Mouse (Mus musculus) heart, embryonic 12.5 days (tissue): ENCODE data around the gene Fgf7. TPM values are rescaled to one million over a fixed set of nuclear protein-coding genes. Genes with fewer than 3 reads are reported as not detected.

Source experiments
- ATAC-seq: fragments of 200-750 bp; cut with Nextera tagmentation; 2 replicates; pipeline ENCODE4 v1.8.0; 2017; ENCODE audit warnings: moderate TSS enrichment, moderate library complexity; ENCODE audit not compliant: insufficient number of reproducible peaks, low FRiP score
- H3K27ac ChIP-seq: fragments of 300-500 bp; sonication (generic); 2 replicates; pipeline ENCODE4 v1.5.1; 2016; ENCODE audit warnings: mild to moderate bottlenecking, moderate library complexity; ENCODE audit not compliant: poor library complexity, severe bottlenecking
- H3K27me3 ChIP-seq: fragments of 300-500 bp; sonication (generic); replicated peaks from 2 replicates; pipeline ENCODE4 v1.6.1; 2016; ENCODE audit warnings: mild to moderate bottlenecking, moderate library complexity
- H3K36me3 ChIP-seq: fragments of 300-500 bp; sonication (generic); 2 replicates; pipeline ENCODE4 v1.6.1; 2016; ENCODE audit warnings: mild to moderate bottlenecking, moderate library complexity
- H3K4me1 ChIP-seq: fragments of 300-500 bp; sonication (generic); replicated peaks from 2 replicates; pipeline ENCODE4 v1.6.1; 2016; ENCODE audit warnings: mild to moderate bottlenecking
- H3K4me2 ChIP-seq: fragments of 300-500 bp; sonication (generic); 2 replicates; pipeline ENCODE4 v1.6.1; 2016; ENCODE audit warnings: mild to moderate bottlenecking, moderate library complexity
- H3K4me3 ChIP-seq: fragments of 300-500 bp; sonication (generic); 2 replicates; pipeline ENCODE4 v1.5.1; 2016; ENCODE audit warnings: mild to moderate bottlenecking
- H3K9ac ChIP-seq: fragments of 300-500 bp; sonication (generic); 2 replicates; pipeline ENCODE4 v1.6.1; 2016; ENCODE audit warnings: mild to moderate bottlenecking, moderate library complexity
- H3K9me3 ChIP-seq: fragments of 300-500 bp; sonication (generic); replicated peaks from 2 replicates; pipeline ENCODE4 v1.6.1; 2016; ENCODE audit warnings: mild to moderate bottlenecking, moderate library complexity
- WGBS: fragments of 180-500 bp; shearing (Covaris S2); methylation state at CpG from one replicate; pipeline ENCODE4 v1.1.7; 2016; 5-methylcytosine and 5-hydroxymethylcytosine counted together
- polyA plus RNA-seq: library from polyadenylated mRNA; unstranded; fragments of >200 nt; fragmentation: Nextera tagmentation; extraction: Ambion mirVana; gene quantifications from 2 replicates; pipeline ENCODE4 v1.2.1, GENCODE M21; 2016

Gene Fgf7
- polyA plus RNA-seq, 1 experiment from 2014 or later: 0.73 TPM

DNA sequence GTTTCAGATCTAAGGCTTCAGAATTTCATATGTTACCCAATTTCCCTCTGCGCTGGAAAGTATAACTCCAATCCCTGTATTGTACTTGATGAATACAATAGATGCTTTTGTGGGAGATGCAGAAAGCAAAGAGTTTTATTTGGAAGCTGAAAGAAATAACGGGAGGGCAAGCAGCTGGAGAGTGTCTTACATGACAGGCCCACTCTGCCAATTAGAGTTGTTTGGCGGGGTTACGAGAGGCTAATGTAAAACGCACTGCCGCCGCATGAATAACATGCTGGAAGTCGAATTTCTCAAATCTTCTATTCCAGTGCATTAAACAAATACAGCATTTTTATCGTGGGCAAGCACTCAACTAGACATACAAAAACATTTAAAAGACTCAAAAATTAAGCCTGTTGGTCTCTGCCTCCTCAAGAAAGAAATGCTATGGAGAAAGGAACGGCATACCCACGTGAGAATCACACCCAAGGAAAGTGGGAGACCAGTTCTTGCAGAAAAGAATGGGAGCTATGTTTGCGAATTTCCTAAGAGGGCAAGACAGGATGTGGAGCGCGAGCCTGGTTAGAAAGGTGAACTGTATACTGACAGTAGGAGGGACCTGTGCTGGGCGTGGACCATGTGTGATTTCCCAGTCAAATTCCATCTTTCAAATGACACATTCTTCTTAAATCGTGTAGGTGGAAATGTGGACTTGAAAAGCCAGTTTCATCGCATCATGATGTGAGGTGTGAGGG, 26.7 kb downstream of the Fgf7 start:
- WGBS: 69% methylated on average over 17 of the region's 17 CpGs
- H3K4me3 ChIP-seq: no peak overlapping the region
- H3K9me3 ChIP-seq: no peaks in the 10 kb centered on the region
- H3K9ac ChIP-seq: no peak overlapping the region
- H3K4me2 ChIP-seq: no peak overlapping the region
- no peak for ATAC-seq
- H3K4me1 ChIP-seq: peaks cover 24% of the 10 kb centered on the region
- no peaks in the 10 kb centered on the region for H3K36me3 ChIP-seq
- no peaks in the 10 kb centered on the region for H3K27me3 ChIP-seq
- H3K27ac ChIP-seq: no peak overlapping the region

DNA sequence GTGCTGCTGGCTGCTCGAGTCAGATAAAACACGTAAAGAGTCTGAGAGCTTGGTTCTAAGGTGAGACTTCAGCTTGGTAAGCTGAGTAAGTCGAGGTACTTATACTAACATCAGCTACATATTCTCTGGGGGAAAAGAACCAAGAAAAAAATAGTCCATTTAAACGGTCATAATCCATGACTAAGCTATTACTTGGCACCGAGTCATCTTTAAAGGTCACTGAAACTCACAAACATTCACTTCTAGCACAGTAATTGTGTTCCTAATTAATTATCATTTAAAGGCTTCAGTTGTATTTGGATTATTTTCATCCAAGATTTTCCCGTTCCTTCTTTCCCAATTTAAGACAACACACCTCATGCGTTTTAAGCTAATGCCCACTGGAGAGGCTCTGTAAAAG, 28.4 kb downstream of the Fgf7 start:
- WGBS: 78% methylated on average over 7 of the region's 7 CpGs
- H3K9ac ChIP-seq: no peak overlapping the region
- H3K36me3 ChIP-seq: no peaks in the 10 kb centered on the region
- no peaks in the 10 kb centered on the region for H3K9me3 ChIP-seq
- no peak for ATAC-seq
- H3K4me2 ChIP-seq: no peak overlapping the region
- H3K4me3 ChIP-seq: no peak overlapping the region
- peaks cover 24% of the 10 kb centered on the region for H3K4me1 ChIP-seq
- H3K27ac ChIP-seq: no peak overlapping the region
- no peaks in the 10 kb centered on the region for H3K27me3 ChIP-seq

DNA sequence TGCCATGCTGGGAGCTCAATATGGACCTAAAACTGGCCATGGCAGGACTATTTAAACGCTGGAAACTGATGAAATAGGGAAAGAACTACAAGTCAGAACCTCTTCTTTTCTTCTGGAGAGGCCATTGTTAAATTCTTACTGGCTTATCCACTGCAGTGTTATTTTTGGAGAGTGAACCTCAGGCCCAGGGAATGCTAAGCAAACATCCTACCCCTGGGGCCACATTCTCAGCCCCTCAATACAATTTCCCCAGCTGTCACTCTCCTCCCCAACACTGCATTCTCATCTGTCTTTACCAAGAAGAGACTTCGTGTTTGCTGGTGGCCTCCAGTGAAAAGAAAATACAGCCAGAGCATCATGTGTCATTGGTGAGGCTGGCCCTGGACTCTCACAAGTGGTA, 30.4 kb downstream of the Fgf7 start:
- 24% methylated on average over 2 of the region's 2 CpGs for WGBS
- ATAC-seq: peak; percentile 75
- H3K27ac ChIP-seq: peak overlapping the region; percentile 80

DNA sequence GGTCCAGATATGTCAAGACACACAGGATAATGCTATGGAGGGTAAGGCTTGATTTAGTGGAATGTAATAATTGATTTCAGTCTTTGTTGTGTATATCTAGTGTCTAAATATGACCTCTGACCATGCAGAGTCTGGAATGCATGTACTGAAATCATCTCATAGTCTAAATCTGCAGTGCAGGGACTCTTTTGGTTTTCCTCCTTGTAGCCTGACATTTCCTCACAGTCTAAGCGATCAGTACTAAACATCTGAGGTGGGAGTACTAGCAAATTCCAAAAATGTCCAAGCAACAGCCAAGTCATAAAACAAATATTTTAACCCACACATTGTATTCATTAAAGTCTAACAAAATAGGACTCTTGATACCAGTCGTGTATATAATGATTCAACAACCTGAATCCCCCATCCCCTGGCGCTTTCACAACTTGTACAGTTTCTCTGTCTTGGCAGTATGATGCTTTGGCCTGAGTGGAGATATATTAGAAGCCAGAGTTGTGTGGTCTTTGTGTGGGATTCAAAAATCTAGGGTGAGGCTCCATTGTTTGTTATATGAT, 30.9 kb downstream of the Fgf7 start:
- no peak overlapping the region for H3K4me2 ChIP-seq
- 80% methylated on average over 3 of the region's 3 CpGs for WGBS
- no peak for ATAC-seq
- no peaks in the 10 kb centered on the region for H3K27me3 ChIP-seq
- no peaks in the 10 kb centered on the region for H3K9me3 ChIP-seq
- H3K36me3 ChIP-seq: no peaks in the 10 kb centered on the region
- peaks cover 24% of the 10 kb centered on the region for H3K4me1 ChIP-seq
- H3K9ac ChIP-seq: no peak overlapping the region
- H3K4me3 ChIP-seq: no peak overlapping the region
- peak overlapping the region; percentile 80 for H3K27ac ChIP-seq

More for the DNA sequence above, 30.4 kb downstream of the Fgf7 start:
- Histone ChIP-seq H3K4me1 (peaks cover 24% of the 10 kb centered on the region), H3K9me3 (no peaks in the 10 kb centered on the region), H3K27me3 (no peaks in the 10 kb centered on the region), H3K4me3 (no peak overlapping the region), H3K36me3 (no peaks in the 10 kb centered on the region), H3K9ac (no peak overlapping the region), H3K4me2 (no peak overlapping the region)

DNA sequence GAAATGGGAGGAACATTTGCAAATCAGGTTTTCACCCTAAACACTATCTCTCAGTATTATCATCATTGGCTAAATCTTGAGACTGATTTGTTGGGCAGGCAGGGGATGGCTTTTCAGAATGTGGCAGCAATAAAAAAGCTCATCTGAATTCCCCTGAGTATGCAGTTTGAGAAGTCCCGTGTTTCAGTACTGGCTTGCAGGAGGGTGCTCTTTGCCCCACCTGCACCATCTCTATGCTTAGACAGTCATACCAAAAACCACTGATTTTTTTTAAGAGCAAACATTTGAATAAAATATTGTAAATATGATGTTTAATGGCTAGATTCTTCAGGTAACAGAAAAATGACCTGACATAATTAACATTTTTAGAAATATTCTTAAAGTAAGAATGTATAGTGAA, 35.3 kb downstream of the Fgf7 start:
- no peak for ATAC-seq
- 72% methylated on average over 1 of the region's 1 CpGs for WGBS
- peaks cover 12% of the 10 kb centered on the region for H3K4me1 ChIP-seq

DNA sequence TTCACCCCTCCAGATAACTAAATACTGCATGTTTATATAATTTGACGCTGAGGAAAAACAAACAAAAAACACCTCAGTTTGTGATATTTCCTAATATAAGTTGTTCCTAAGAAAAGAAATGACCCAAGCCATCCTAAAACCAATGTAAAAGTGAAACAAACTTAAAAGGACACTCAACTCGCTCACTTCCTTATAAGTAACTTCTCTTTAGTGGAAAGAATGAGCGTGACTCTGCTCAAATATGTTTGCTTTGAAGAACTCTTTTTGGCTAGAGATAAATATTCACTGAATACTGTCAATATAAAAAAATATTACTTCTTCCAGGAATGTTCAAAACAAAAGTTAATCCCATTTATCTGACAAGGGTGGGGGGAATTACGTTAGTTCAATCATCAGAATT, 39.3 kb downstream of the Fgf7 start:
- Histone ChIP-seq H3K4me3 (no peak overlapping the region), H3K4me2 (no peak overlapping the region), H3K36me3 (no peaks in the 10 kb centered on the region), H3K9ac (no peak overlapping the region), H3K27ac (no peak overlapping the region), H3K9me3 (no peaks in the 10 kb centered on the region), H3K4me1 (0 out of 2 replicates have a peak, but pooled peaks cover 3% of the 10 kb centered on the region), H3K27me3 (no peaks in the 10 kb centered on the region)
- no peak for ATAC-seq
- 80% methylated on average over 4 of the region's 4 CpGs for WGBS

More for the DNA sequence above, 35.3 kb downstream of the Fgf7 start:
- H3K4me3 ChIP-seq: no peak overlapping the region
- H3K4me2 ChIP-seq: no peak overlapping the region
- no peak overlapping the region for H3K9ac ChIP-seq
- H3K27me3 ChIP-seq: no peaks in the 10 kb centered on the region
- no peaks in the 10 kb centered on the region for H3K9me3 ChIP-seq
- H3K36me3 ChIP-seq: no peaks in the 10 kb centered on the region
- H3K27ac ChIP-seq: no peak overlapping the region

DNA sequence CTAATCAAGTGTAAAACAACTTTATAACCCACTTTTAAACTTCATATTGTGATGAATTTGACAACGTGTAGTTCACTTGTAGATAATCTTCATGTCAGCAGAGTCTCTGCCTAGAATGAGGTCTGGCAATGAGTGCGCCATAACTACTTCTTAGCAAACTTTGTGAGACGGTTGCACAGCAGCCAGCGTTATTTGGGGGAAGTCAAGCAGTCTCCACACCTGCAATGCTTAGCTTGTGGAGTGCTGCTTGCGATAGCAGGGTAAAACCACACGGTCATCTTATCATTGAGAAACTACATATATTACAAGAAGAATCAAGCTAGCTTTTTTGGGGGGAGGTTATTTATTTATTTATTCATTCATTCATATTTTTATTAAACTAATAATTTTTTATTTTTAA, 42.0 kb downstream of the Fgf7 start:
- Histone ChIP-seq H3K4me1 (0 out of 2 replicates have a peak, but pooled peaks cover 5% of the 10 kb centered on the region), H3K4me3 (no peak overlapping the region), H3K27me3 (no peaks in the 10 kb centered on the region), H3K27ac (no peak overlapping the region), H3K4me2 (no peak overlapping the region), H3K9ac (no peak overlapping the region), H3K9me3 (no peaks in the 10 kb centered on the region), H3K36me3 (no peaks in the 10 kb centered on the region)
- WGBS: 89% methylated on average over 6 of the region's 6 CpGs
- no peak for ATAC-seq

DNA sequence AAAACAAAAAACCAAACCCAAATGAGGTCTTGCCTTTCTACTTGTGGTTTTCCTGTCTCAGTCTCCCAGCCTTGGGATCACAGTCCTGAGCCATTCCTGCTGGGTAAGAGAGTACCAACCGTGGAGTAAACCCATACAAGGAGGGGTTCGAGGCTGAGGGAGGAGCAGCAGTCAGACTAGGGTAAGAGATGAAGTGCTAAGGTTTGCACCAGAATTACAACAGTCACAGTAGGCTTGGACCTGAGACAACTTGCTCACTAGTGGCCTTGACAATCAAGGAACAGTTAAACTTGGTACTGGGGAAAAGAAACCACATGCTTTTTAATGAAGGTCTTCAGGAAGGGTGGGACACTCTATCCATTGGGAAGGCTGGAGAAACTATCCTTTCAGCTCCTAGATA, 44.6 kb downstream of the Fgf7 start:
- H3K4me3 ChIP-seq: no peak overlapping the region
- H3K36me3 ChIP-seq: no peaks in the 10 kb centered on the region
- no peak overlapping the region for H3K9ac ChIP-seq
- peaks cover 5% of the 10 kb centered on the region; the same call in 1 of the 2 replicates for H3K4me1 ChIP-seq
- H3K27ac ChIP-seq: no peak overlapping the region
- WGBS: 60% methylated on average over 2 of the region's 2 CpGs
- H3K4me2 ChIP-seq: no peak overlapping the region
- H3K9me3 ChIP-seq: no peaks in the 10 kb centered on the region
- ATAC-seq: no peak
- no peaks in the 10 kb centered on the region for H3K27me3 ChIP-seq

DNA sequence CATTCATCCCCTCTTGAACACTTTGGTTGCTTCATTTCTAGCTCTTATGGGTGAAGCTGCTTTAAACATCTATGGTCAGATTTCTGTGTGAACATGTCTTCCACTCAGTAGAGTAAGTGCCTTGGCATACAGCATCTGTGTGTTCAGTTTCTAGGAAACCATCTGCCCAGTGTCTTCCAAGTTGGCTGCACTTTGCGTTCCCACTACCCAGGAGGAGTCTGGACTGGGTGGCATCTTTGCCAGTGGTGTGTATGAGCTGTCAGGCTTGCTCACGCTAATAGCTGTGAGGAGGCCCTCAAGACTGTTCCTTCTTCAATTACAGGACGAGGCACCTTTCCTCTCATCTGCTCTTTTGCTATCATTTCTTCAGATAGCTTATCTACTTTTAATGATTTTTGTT, 49.9 kb downstream of the Fgf7 start:
- no peak for ATAC-seq
- H3K4me1 ChIP-seq: peaks cover 2% of the 10 kb centered on the region; the same call in 1 of the 2 replicates
- no peaks in the 10 kb centered on the region for H3K9me3 ChIP-seq
- no peak overlapping the region for H3K4me2 ChIP-seq
- no peak overlapping the region for H3K4me3 ChIP-seq
- no peaks in the 10 kb centered on the region for H3K27me3 ChIP-seq
- WGBS: 75% methylated on average over 3 of the region's 3 CpGs
- no peak overlapping the region for H3K9ac ChIP-seq
- H3K27ac ChIP-seq: no peak overlapping the region
- H3K36me3 ChIP-seq: no peaks in the 10 kb centered on the region

DNA sequence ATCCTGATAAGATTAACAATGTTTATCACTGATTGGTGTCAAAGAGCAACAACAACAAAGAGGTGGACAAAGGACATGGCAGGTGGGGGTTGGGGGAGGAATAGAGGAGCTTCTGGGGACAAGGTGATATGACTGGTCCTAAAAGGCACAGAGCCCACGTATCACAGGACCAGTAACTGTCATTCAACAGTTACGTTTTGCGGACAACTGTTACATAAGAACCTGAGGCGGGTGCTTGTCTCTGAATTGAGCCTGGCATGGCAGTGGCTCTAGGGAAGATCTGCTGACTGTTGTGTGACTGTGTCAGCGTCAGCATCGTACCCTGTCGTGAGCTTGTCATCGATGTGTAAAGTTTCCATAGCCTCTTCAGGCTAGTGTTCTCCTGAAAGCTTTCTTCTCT, 51.7 kb downstream of the Fgf7 start:
- ATAC-seq: no peak
- Histone ChIP-seq H3K27me3 (no peaks in the 10 kb centered on the region), H3K4me1 (no peaks in the 10 kb centered on the region; the same call in 1 of the 2 replicates), H3K36me3 (no peaks in the 10 kb centered on the region), H3K9ac (no peak overlapping the region), H3K27ac (no peak overlapping the region), H3K4me2 (peak overlapping the region; percentile 36; the same call in 1 of the 2 replicates), H3K9me3 (no peaks in the 10 kb centered on the region), H3K4me3 (no peak overlapping the region)
- WGBS: 45% methylated on average over 8 of the region's 8 CpGs

DNA sequence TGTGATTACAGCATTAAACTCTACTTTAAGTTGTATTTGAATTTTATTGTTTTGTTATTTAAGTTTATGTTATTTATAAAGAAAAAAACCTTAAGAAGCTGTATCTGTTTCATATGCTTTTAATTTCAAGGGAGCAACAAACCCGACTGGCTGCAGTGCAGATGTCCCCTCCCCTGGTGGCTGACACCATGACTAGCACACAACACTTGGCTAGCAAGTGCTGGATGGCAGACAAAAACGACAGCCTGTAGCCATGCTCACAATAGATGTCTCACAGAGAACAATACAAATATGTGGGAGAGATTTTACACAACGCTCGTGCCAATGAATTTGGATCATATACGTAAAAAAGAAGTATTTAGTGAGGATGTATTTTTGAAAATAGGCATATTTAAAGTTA, 56.0 kb downstream of the Fgf7 start:
- H3K4me2 ChIP-seq: no peak overlapping the region
- WGBS: 63% methylated on average over 5 of the region's 5 CpGs
- H3K27me3 ChIP-seq: no peaks in the 10 kb centered on the region
- no peaks in the 10 kb centered on the region for H3K9me3 ChIP-seq
- H3K4me1 ChIP-seq: no peaks in the 10 kb centered on the region
- H3K36me3 ChIP-seq: no peaks in the 10 kb centered on the region
- ATAC-seq: no peak
- no peak overlapping the region for H3K4me3 ChIP-seq
- no peak overlapping the region for H3K9ac ChIP-seq
- no peak overlapping the region for H3K27ac ChIP-seq

DNA sequence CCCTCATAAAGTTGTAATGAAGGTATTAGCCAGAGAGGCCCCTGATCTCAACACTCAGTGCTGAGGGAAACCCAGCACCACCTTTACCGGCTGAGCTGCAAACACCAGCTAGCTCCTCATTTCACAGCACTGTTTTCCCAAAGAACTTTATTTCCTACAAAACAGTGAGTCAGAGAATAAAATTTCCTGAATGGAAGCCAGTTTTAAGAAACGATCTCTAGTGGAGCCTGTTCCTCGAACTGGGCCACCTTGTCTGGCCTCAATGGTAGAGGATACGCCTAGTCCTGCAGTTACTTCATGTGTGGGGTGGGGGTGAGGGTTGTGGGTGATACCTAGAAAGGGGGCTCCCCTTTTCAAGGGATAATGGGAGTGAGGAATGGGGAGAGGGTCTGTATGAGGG, 60.2 kb downstream of the Fgf7 start:
- Histone ChIP-seq H3K4me3 (no peak overlapping the region), H3K27me3 (no peaks in the 10 kb centered on the region), H3K36me3 (no peaks in the 10 kb centered on the region), H3K4me2 (no peak overlapping the region), H3K27ac (no peak overlapping the region), H3K4me1 (no peaks in the 10 kb centered on the region), H3K9me3 (no peaks in the 10 kb centered on the region), H3K9ac (no peak overlapping the region)
- 79% methylated on average over 4 of the region's 4 CpGs for WGBS
- ATAC-seq: no peak
